Mouse (Mus musculus) CH12.LX (cell line): ENCODE data around the gene Krt18. TPM values are rescaled to one million over a fixed set of nuclear protein-coding genes. Genes with fewer than 3 reads are reported as not detected.

Experiments
- DNase-seq: peaks from one replicate; pipeline ENCODE4 v3.0.0-alpha.2; 2013; ENCODE audit errors: extremely low read depth
- H3K27ac ChIP-seq: 2 replicates; pipeline ENCODE4 v1.5.1; 2012; ENCODE audit warnings: low read depth, mild to moderate bottlenecking, control low read depth, moderate library complexity; ENCODE audit not compliant: insufficient read depth
- H3K27me3 ChIP-seq: replicated peaks from 2 replicates; pipeline ENCODE3; 2012; ENCODE audit warnings: inconsistent platforms
- H3K36me3 ChIP-seq, 2 experiments: replicated peaks in 1 of 2; 2 replicates each; pipeline versions ENCODE3 to v1.6.1; 2012; ENCODE audit warnings: inconsistent platforms in 1 of 2, low read length in 1 of 2, mild to moderate bottlenecking in 1 of 2, mixed read lengths in 1 of 2, moderate library complexity in 1 of 2; ENCODE audit not compliant: control insufficient read depth in 1 of 2, insufficient read depth in 1 of 2
- H3K4me1 ChIP-seq, 2 experiments: 2 replicates each; pipeline ENCODE4 v1.6.1; 2012; ENCODE audit warnings: inconsistent platforms in 1 of 2, moderate library complexity in 1 of 2; ENCODE audit not compliant: insufficient read depth in 2 of 2, control insufficient read depth in 1 of 2
- H3K4me2 ChIP-seq: 2 replicates; pipeline ENCODE4 v1.6.1; 2012; ENCODE audit warnings: low read depth, mild to moderate bottlenecking, control low read depth; ENCODE audit not compliant: poor library complexity, insufficient read depth, severe bottlenecking
- H3K4me3 ChIP-seq, 3 experiments: fragments of 150-350 bp in 1 of 3; sonication (generic) in 1 of 3; replicated peaks in 1 of 3; 2 replicates each; pipeline versions ENCODE3 to v1.5.1; 2011 to 2012; ENCODE audit warnings: low read depth in 2 of 3, low read length in 2 of 3, mild to moderate bottlenecking in 2 of 3, moderate library complexity in 2 of 3, control low read depth in 1 of 3, improper control_type of control experiment in 1 of 3, inconsistent platforms in 1 of 3, mixed read lengths in 1 of 3; ENCODE audit not compliant: poor library complexity in 1 of 3
- H3K79me2 ChIP-seq: replicated peaks from 2 replicates; pipeline ENCODE4 v1.6.1; 2012; ENCODE audit warnings: mild to moderate bottlenecking, moderate library complexity; ENCODE audit not compliant: control insufficient read depth, poor library complexity, insufficient read depth, severe bottlenecking; ENCODE audit errors: extremely low read depth
- H3K9ac ChIP-seq: 2 replicates; pipeline ENCODE4 v1.6.1; 2012; ENCODE audit warnings: low read depth, mild to moderate bottlenecking, control low read depth, moderate library complexity; ENCODE audit not compliant: insufficient read depth
- H3K9me3 ChIP-seq: replicated peaks from 2 replicates; pipeline ENCODE3; 2012; ENCODE audit warnings: low read length, inconsistent platforms, mixed read lengths
- BHLHE40 ChIP-seq: IDR thresholded peaks from 2 replicates; pipeline ENCODE4 v1.6.1; 2011; ENCODE audit warnings: mild to moderate bottlenecking, low read depth, low read length, improper control_type of control experiment
- CHD1 ChIP-seq: IDR thresholded peaks from 2 replicates; pipeline ENCODE4 v1.6.1; 2012; ENCODE audit warnings: low read depth, low read length, improper control_type of control experiment, inconsistent platforms
- CHD2 ChIP-seq: IDR thresholded peaks from 2 replicates; pipeline ENCODE4 v1.6.1; 2011; ENCODE audit warnings: low read length, improper control_type of control experiment
- CTCF ChIP-seq, 2 experiments: IDR thresholded peaks in 1 of 2; conservative IDR thresholded peaks in 1 of 2; 2 replicates each; pipeline ENCODE4 v1.5.1; 2011 to 2012; ENCODE audit warnings: low read depth in 2 of 2, low read length in 2 of 2, improper control_type of control experiment in 1 of 2, inconsistent platforms in 1 of 2, mild to moderate bottlenecking in 1 of 2, moderate library complexity in 1 of 2
- ELF1 ChIP-seq: IDR thresholded peaks from 2 replicates; pipeline ENCODE4 v1.6.1; 2014; ENCODE audit warnings: low read depth, mild to moderate bottlenecking, inconsistent platforms, low read length, improper control_type of control experiment
- EP300 ChIP-seq: IDR thresholded peaks from 2 replicates; pipeline ENCODE4 v1.6.1; 2011; ENCODE audit warnings: low read length, improper control_type of control experiment
- ETS1 ChIP-seq: conservative IDR thresholded peaks from 2 replicates; pipeline ENCODE4 v1.6.1; 2012; ENCODE audit warnings: low read depth, mild to moderate bottlenecking, inconsistent platforms, low read length, improper control_type of control experiment, moderate library complexity
- GABPA ChIP-seq: IDR thresholded peaks from 2 replicates; pipeline ENCODE4 v1.6.1; 2012; ENCODE audit warnings: low read depth, low read length, improper control_type of control experiment, inconsistent platforms; ENCODE audit not compliant: insufficient replicate concordance
- HCFC1 ChIP-seq: IDR thresholded peaks from 2 replicates; pipeline ENCODE4 v1.6.1; 2012; ENCODE audit warnings: low read depth, mild to moderate bottlenecking, inconsistent platforms, low read length, improper control_type of control experiment
- IRF4 ChIP-seq: IDR thresholded peaks from 2 replicates; pipeline ENCODE4 v1.6.1; 2014; ENCODE audit warnings: low read depth, mild to moderate bottlenecking, inconsistent platforms, low read length, improper control_type of control experiment
- KAT2A ChIP-seq: IDR thresholded peaks from 2 replicates; pipeline ENCODE4 v1.6.1; 2012; ENCODE audit warnings: low read length, improper control_type of control experiment, inconsistent platforms; ENCODE audit not compliant: insufficient replicate concordance
- MAX ChIP-seq: IDR thresholded peaks from 2 replicates; pipeline ENCODE4 v1.6.1; 2011; ENCODE audit warnings: low read length, improper control_type of control experiment
- MAZ ChIP-seq: IDR thresholded peaks from 2 replicates; pipeline ENCODE4 v1.6.1; 2012; ENCODE audit warnings: low read depth, mild to moderate bottlenecking, inconsistent platforms, low read length, improper control_type of control experiment, moderate library complexity
- MXI1 ChIP-seq: IDR thresholded peaks from 2 replicates; pipeline ENCODE4 v1.6.1; 2011; ENCODE audit warnings: mild to moderate bottlenecking, low read depth, low read length, improper control_type of control experiment
- MYC ChIP-seq: IDR thresholded peaks from 2 replicates; pipeline ENCODE4 v1.6.1; 2011; ENCODE audit warnings: low read depth, mild to moderate bottlenecking, improper control_type of control experiment, low read length
- NELFE ChIP-seq: IDR thresholded peaks from 2 replicates; pipeline ENCODE4 v1.6.1; 2011; ENCODE audit warnings: low read depth, low read length, improper control_type of control experiment
- POLR2A ChIP-seq: IDR thresholded peaks from 2 replicates; pipeline ENCODE4 v1.6.1; 2011; ENCODE audit warnings: low read depth, mild to moderate bottlenecking, improper control_type of control experiment, low read length
- RAD21 ChIP-seq: IDR thresholded peaks from 2 replicates; pipeline ENCODE4 v1.6.1; 2011; ENCODE audit warnings: low read depth, mild to moderate bottlenecking, low read length, improper control_type of control experiment, moderate library complexity
- RCOR1 ChIP-seq: conservative IDR thresholded peaks from 2 replicates; pipeline ENCODE4 v1.6.1; 2012; ENCODE audit warnings: low read depth, mild to moderate bottlenecking, inconsistent platforms, low read length, improper control_type of control experiment
- SIN3A ChIP-seq: IDR thresholded peaks from 2 replicates; pipeline ENCODE4 v1.6.1; 2012; ENCODE audit warnings: low read length, improper control_type of control experiment, inconsistent platforms
- TCF12 ChIP-seq: IDR thresholded peaks from 2 replicates; pipeline ENCODE4 v1.6.1; 2014; ENCODE audit warnings: low read depth, mild to moderate bottlenecking, inconsistent platforms, low read length, improper control_type of control experiment
- USF1 ChIP-seq: IDR thresholded peaks from 2 replicates; pipeline ENCODE4 v1.6.1; 2014; ENCODE audit warnings: low read depth, mild to moderate bottlenecking, inconsistent platforms, low read length, improper control_type of control experiment
- USF2 ChIP-seq: conservative IDR thresholded peaks from 2 replicates; pipeline ENCODE4 v1.6.1; 2011; ENCODE audit warnings: low read depth, low read length, improper control_type of control experiment
- ZMIZ1 ChIP-seq: IDR thresholded peaks from 2 replicates; pipeline ENCODE4 v1.6.1; 2012; ENCODE audit warnings: low read depth, mild to moderate bottlenecking, inconsistent platforms, low read length, improper control_type of control experiment
- ZNF384 ChIP-seq: IDR thresholded peaks from 2 replicates; pipeline ENCODE4 v1.6.1; 2012; ENCODE audit warnings: low read depth, low read length, improper control_type of control experiment, inconsistent platforms
- dilution Hi-C: fragments of 300-500 bp; cut with MboI; formaldehyde crosslinking; loops from 2 replicates; pipeline ENCODE4 v1.14.3; 2020; ENCODE audit warnings: low sequenced_read_pairs; ENCODE audit not compliant: extremely low pct_unique_long_range_greater_than_20kb, extremely low pct_ligation_motif_present
- in situ Hi-C: fragments of 300-500 bp; cut with MboI; formaldehyde crosslinking; loops from 3 replicates; pipeline ENCODE4 v1.14.3; 2019; ENCODE audit warnings: low sequenced_read_pairs, low pct_ligation_motif_present, low pct_unique_long_range_greater_than_20kb, mixed read lengths
- polyA plus RNA-seq: library from polyadenylated mRNA; unstranded; fragments of >175 nt; gene quantifications from 2 replicates; pipeline ENCODE4 v1.2.1, GENCODE M21; 2012; ENCODE audit warnings: low read depth; ENCODE audit not compliant: insufficient read length
- total RNA-seq, 2 experiments: library from RNA; depleted of rRNA; stranded (reverse); fragments of 300-350 nt in 1 of 2; fragments of >200 nt in 1 of 2; gene quantifications; 2 replicates each; pipeline ENCODE4 v1.2.3; 2012 to 2014

Krt18 gene
- total and polyA plus RNA-seq, 3 experiments, result 0.21 TPM; not detected in 2

- in situ Hi-C loops, result loop anchor here (5.0 kb wide), 2 partner anchors 212 to 647 kb away; no protein-coding TSS in a partner anchor
- peak overlapping the region in 1 of 3 experiments; percentile 22 for H3K4me3 ChIP-seq
- H3K79me2 ChIP-seq, result no peaks in the 10 kb centered on the region
- peaks cover 5 to 22% of the 10 kb centered on the region in 2 experiments; a peak in 3 of 4 replicates for H3K4me1 ChIP-seq
- no peaks in the 10 kb centered on the region for H3K9me3 ChIP-seq
- no peaks in the 10 kb centered on the region for H3K36me3 ChIP-seq
- dilution Hi-C loops, result no loop called here
- DNase-seq, result no peak
- TF ChIP-seq ZNF384 (no peak), MAZ (no peak), HCFC1 (peak; percentile 20; the same call in 1 of the 2 replicates), BHLHE40 (no peak), KAT2A (no peak), CHD1 (no peak), ETS1 (no peak), NELFE (0 out of 2 replicates have a peak, but pooled peaks have one; percentile 48), MYC (no peak), RCOR1 (no peak), POLR2A (no peak), USF1 (no peak), RAD21 (no peak), ZMIZ1 (no peak), EP300 (no peak), IRF4 (no peak), CHD2 (no peak), USF2 (no peak), MXI1 (no peak), SIN3A (no peak), GABPA (no peak), CTCF (conservative IDR thresholded peaks at IDR 0.05 in 1 of 2, IDR thresholded peaks at IDR 0.05 in 1 of 2; ENCODE audit: low read depth in 2 of 2, low read length in 2 of 2) (peak in 1 of 2 experiments; percentile 59; a peak in 2 of 4 replicates), ELF1 (no peak), MAX (no peak), TCF12 (no peak)
- H3K27me3 ChIP-seq, result peaks cover 39% of the 10 kb centered on the region
- H3K27ac ChIP-seq, result no peak overlapping the region
- H3K4me2 ChIP-seq, result peak overlapping the region; percentile 94
- H3K9ac ChIP-seq, result peak overlapping the region; percentile 48
Observed at GRCm38 (mm10) chr15:101984746-101985145, 43.2 kb upstream of the Krt18 start.
